Mouse (Mus musculus) megakaryocyte, embryonic 14.5 days (primary cell): ENCODE results near the gene Gm26566.

Experiments
- FLI1 ChIP-seq: IDR thresholded peaks from 2 replicates; pipeline ENCODE4 v1.6.1; 2012; ENCODE audit warnings: low read length, inconsistent platforms, mixed read lengths
- GATA1 ChIP-seq: IDR thresholded peaks from 3 replicates; pipeline ENCODE4 v1.6.1; 2012; ENCODE audit warnings: mixed read lengths, low read length, inconsistent platforms, borderline replicate concordance

GRCm38 (mm10) chr4:88680362-88680761 is 41.2 kb upstream of the Gm26566 start:
- TF ChIP-seq GATA1 (no peak), FLI1 (no peak)
